Mouse (Mus musculus): ENCODE results near the gene Cd52. TPM values are rescaled to one million over a fixed set of nuclear protein-coding genes. Genes with fewer than 3 reads are reported as not detected.

Cd52 gene
- polyA plus RNA-seq, 1 experiment from 2014 or later = 19.3 TPM

- H3K9me3 ChIP-seq (ENCODE audit: control insufficient read depth, low read length) = no peaks in the 10 kb centered on the region
- ATAC-seq (ENCODE audit: low read depth) (no peak), DNase-seq (ENCODE audit: low spot score) (no peak)
- H3K27ac ChIP-seq (replicated peaks; ENCODE audit: low read depth, low read length) = no peak overlapping the region
- 87% methylated on average over 6 of the region's 6 CpGs for WGBS
- no peaks in the 10 kb centered on the region for H3K27me3 ChIP-seq (replicated peaks; ENCODE audit: control insufficient read depth, insufficient read depth, low read length)
- H3K4me3 ChIP-seq (ENCODE audit: low read depth, low read length) = no peak overlapping the region
- H3K9ac ChIP-seq (ENCODE audit: low read depth, low read length) = no peak overlapping the region
- no peaks in the 10 kb centered on the region for H3K4me1 ChIP-seq (ENCODE audit: control insufficient read depth, insufficient read depth, low read length)
- H3K4me2 ChIP-seq (ENCODE audit: low read depth, low read length) = no peak overlapping the region
- no peaks in the 10 kb centered on the region for H3K36me3 ChIP-seq (ENCODE audit: control insufficient read depth, insufficient read depth, low read length)
Measured at GRCm38 (mm10) chr4:134091225-134091529, 3.7 kb downstream of the Cd52 start.

- no peak for DNase-seq (ENCODE audit: low spot score)
- no peaks in the 10 kb centered on the region for H3K36me3 ChIP-seq (ENCODE audit: control insufficient read depth, insufficient read depth, low read length)
- no peak overlapping the region for H3K4me3 ChIP-seq (ENCODE audit: low read depth, low read length)
- H3K27ac ChIP-seq (replicated peaks; ENCODE audit: low read depth, low read length) = no peak overlapping the region
- 78% methylated on average over 16 of the region's 16 CpGs for WGBS
- no peaks in the 10 kb centered on the region for H3K27me3 ChIP-seq (replicated peaks; ENCODE audit: control insufficient read depth, insufficient read depth, low read length)
- no peak overlapping the region for H3K4me2 ChIP-seq (ENCODE audit: low read depth, low read length)
- H3K9ac ChIP-seq (ENCODE audit: low read depth, low read length) = no peak overlapping the region
- H3K9me3 ChIP-seq (ENCODE audit: control insufficient read depth, low read length) = no peaks in the 10 kb centered on the region
- H3K4me1 ChIP-seq (ENCODE audit: control insufficient read depth, insufficient read depth, low read length) = no peaks in the 10 kb centered on the region
- ATAC-seq (ENCODE audit: low read depth) = no peak
Measured at GRCm38 (mm10) chr4:134090521-134091224, 4.2 kb downstream of the Cd52 start.

- 79% methylated on average over 8 of the region's 9 CpGs for WGBS
- no peak overlapping the region for H3K4me3 ChIP-seq (ENCODE audit: low read depth, low read length)
- no peaks in the 10 kb centered on the region for H3K36me3 ChIP-seq (ENCODE audit: control insufficient read depth, insufficient read depth, low read length)
- H3K9ac ChIP-seq (ENCODE audit: low read depth, low read length) = no peak overlapping the region
- ATAC-seq (ENCODE audit: low read depth) = no peak
- H3K9me3 ChIP-seq (ENCODE audit: control insufficient read depth, low read length) = peaks cover 4% of the 10 kb centered on the region; the same call in 1 of the 2 replicates
- no peaks in the 10 kb centered on the region for H3K4me1 ChIP-seq (ENCODE audit: control insufficient read depth, insufficient read depth, low read length)
- DNase-seq (ENCODE audit: low spot score) = no peak
- no peaks in the 10 kb centered on the region for H3K27me3 ChIP-seq (replicated peaks; ENCODE audit: control insufficient read depth, insufficient read depth, low read length)
- no peak overlapping the region for H3K27ac ChIP-seq (replicated peaks; ENCODE audit: low read depth, low read length)
- H3K4me2 ChIP-seq (ENCODE audit: low read depth, low read length) = no peak overlapping the region
Measured at GRCm38 (mm10) chr4:134089029-134089428, 5.9 kb downstream of the Cd52 start.

- H3K4me1 ChIP-seq (ENCODE audit: control insufficient read depth, insufficient read depth, low read length) = no peaks in the 10 kb centered on the region; the same call in 1 of the 2 replicates
- H3K9ac ChIP-seq (ENCODE audit: low read depth, low read length) = no peak overlapping the region
- no peak overlapping the region for H3K27ac ChIP-seq (replicated peaks; ENCODE audit: low read depth, low read length)
- ATAC-seq (ENCODE audit: low read depth) (peak; percentile 75), DNase-seq (ENCODE audit: low spot score) (peak; percentile 49)
- H3K9me3 ChIP-seq (ENCODE audit: control insufficient read depth, low read length) = peaks cover 4% of the 10 kb centered on the region; the same call in 1 of the 2 replicates
- no peak overlapping the region for H3K4me3 ChIP-seq (ENCODE audit: low read depth, low read length)
- peak overlapping the region; percentile 12; the same call in 1 of the 2 replicates for H3K4me2 ChIP-seq (ENCODE audit: low read depth, low read length)
- no peaks in the 10 kb centered on the region for H3K36me3 ChIP-seq (ENCODE audit: control insufficient read depth, insufficient read depth, low read length)
- 0 out of 2 replicates have a peak, but pooled peaks cover 3% of the 10 kb centered on the region for H3K27me3 ChIP-seq (replicated peaks; ENCODE audit: control insufficient read depth, insufficient read depth, low read length)
- 31% methylated on average over 7 of the region's 7 CpGs for WGBS
Measured at GRCm38 (mm10) chr4:134087412-134087811, 7.5 kb downstream of the Cd52 start.

GRCm38 (mm10) chr4:134084999-134085398, 9.9 kb downstream of the Cd52 start:
- 89% methylated on average over 4 of the region's 4 CpGs for WGBS
- no peak overlapping the region for H3K4me3 ChIP-seq (ENCODE audit: low read depth, low read length)
- peaks cover 4% of the 10 kb centered on the region; the same call in 1 of the 2 replicates for H3K9me3 ChIP-seq (ENCODE audit: control insufficient read depth, low read length)
- H3K4me2 ChIP-seq (ENCODE audit: low read depth, low read length) = no peak overlapping the region
- H3K4me1 ChIP-seq (ENCODE audit: control insufficient read depth, insufficient read depth, low read length) = peaks cover 6% of the 10 kb centered on the region; the same call in 1 of the 2 replicates
- ATAC-seq (ENCODE audit: low read depth) (no peak), DNase-seq (ENCODE audit: low spot score) (no peak)
- H3K9ac ChIP-seq (ENCODE audit: low read depth, low read length) = no peak overlapping the region
- H3K27ac ChIP-seq (replicated peaks; ENCODE audit: low read depth, low read length) = no peak overlapping the region
- H3K27me3 ChIP-seq (replicated peaks; ENCODE audit: control insufficient read depth, insufficient read depth, low read length) = peaks cover 9% of the 10 kb centered on the region
- H3K36me3 ChIP-seq (ENCODE audit: control insufficient read depth, insufficient read depth, low read length) = no peaks in the 10 kb centered on the region

GRCm38 (mm10) chr4:134082460-134082859, 12.4 kb downstream of the Cd52 start:
- H3K4me1 ChIP-seq (ENCODE audit: control insufficient read depth, insufficient read depth, low read length) = peaks cover 6% of the 10 kb centered on the region; the same call in 1 of the 2 replicates
- ATAC-seq (ENCODE audit: low read depth) = no peak
- H3K36me3 ChIP-seq (ENCODE audit: control insufficient read depth, insufficient read depth, low read length) = no peaks in the 10 kb centered on the region
- peaks cover 4% of the 10 kb centered on the region; the same call in 1 of the 2 replicates for H3K9me3 ChIP-seq (ENCODE audit: control insufficient read depth, low read length)
- peaks cover 9% of the 10 kb centered on the region for H3K27me3 ChIP-seq (replicated peaks; ENCODE audit: control insufficient read depth, insufficient read depth, low read length)
- DNase-seq (ENCODE audit: low spot score) = no peak
- H3K4me3 ChIP-seq (ENCODE audit: low read depth, low read length) = peak overlapping the region; percentile 44
- no peak overlapping the region for H3K27ac ChIP-seq (replicated peaks; ENCODE audit: low read depth, low read length)
- H3K9ac ChIP-seq (ENCODE audit: low read depth, low read length) = peak overlapping the region; percentile 34; the same call in 1 of the 2 replicates
- WGBS = 13% methylated on average over 7 of the region's 7 CpGs
- H3K4me2 ChIP-seq (ENCODE audit: low read depth, low read length) = peak overlapping the region; percentile 87

- Histone ChIP-seq H3K27ac (replicated peaks; ENCODE audit: low read depth, low read length) (no peak overlapping the region), H3K4me3 (ENCODE audit: low read depth, low read length) (peak overlapping the region; percentile 44), H3K4me1 (ENCODE audit: control insufficient read depth, insufficient read depth, low read length) (peaks cover 6% of the 10 kb centered on the region; the same call in 1 of the 2 replicates), H3K36me3 (ENCODE audit: control insufficient read depth, insufficient read depth, low read length) (no peaks in the 10 kb centered on the region), H3K9me3 (ENCODE audit: control insufficient read depth, low read length) (peaks cover 4% of the 10 kb centered on the region; the same call in 1 of the 2 replicates), H3K9ac (ENCODE audit: low read depth, low read length) (peak overlapping the region; percentile 34), H3K27me3 (replicated peaks; ENCODE audit: control insufficient read depth, insufficient read depth, low read length) (peaks cover 9% of the 10 kb centered on the region), H3K4me2 (ENCODE audit: low read depth, low read length) (peak overlapping the region; percentile 87)
- under 1% methylated on average over 40 of the region's 41 CpGs for whole genome bisulfite sequencing
- ATAC-seq (ENCODE audit: low read depth) (peak; percentile 93), DNase-seq (ENCODE audit: low spot score) (peak; percentile 86)
Measured at GRCm38 (mm10) chr4:134081730-134082386, 13.0 kb downstream of the Cd52 start.

- Histone ChIP-seq H3K36me3 (ENCODE audit: control insufficient read depth, insufficient read depth, low read length) (no peaks in the 10 kb centered on the region), H3K9me3 (ENCODE audit: control insufficient read depth, low read length) (peaks cover 4% of the 10 kb centered on the region; the same call in 1 of the 2 replicates), H3K9ac (ENCODE audit: low read depth, low read length) (no peak overlapping the region), H3K27me3 (replicated peaks; ENCODE audit: control insufficient read depth, insufficient read depth, low read length) (peaks cover 9% of the 10 kb centered on the region), H3K4me2 (ENCODE audit: low read depth, low read length) (no peak overlapping the region), H3K27ac (replicated peaks; ENCODE audit: low read depth, low read length) (no peak overlapping the region), H3K4me1 (ENCODE audit: control insufficient read depth, insufficient read depth, low read length) (peaks cover 6% of the 10 kb centered on the region; the same call in 1 of the 2 replicates), H3K4me3 (ENCODE audit: low read depth, low read length) (no peak overlapping the region)
- DNase-seq (ENCODE audit: low spot score) = no peak
- ATAC-seq (ENCODE audit: low read depth) = no peak
- 81% methylated on average over 4 of the region's 4 CpGs for WGBS
Measured at GRCm38 (mm10) chr4:134080674-134081073, 14.2 kb downstream of the Cd52 start.

Measured in embryonic facial prominence, embryonic 14.5 days (tissue).